Mouse (Mus musculus) midbrain, embryonic 10.5 days (tissue): ENCODE data around the gene Faap100. TPM values are rescaled to one million over a fixed set of nuclear protein-coding genes. Genes with fewer than 3 reads are reported as not detected.
A peak's percentile ranks its signal among the peaks of the same experiment; 100 is the strongest.

Source experiments
- DNase-seq: peaks from one replicate; pipeline ENCODE4 v3.0.0-alpha.2; 2017; ENCODE audit warnings: low spot score
- H3K27ac ChIP-seq: fragments of 300-500 bp; sonication (generic); replicated peaks from 2 replicates; pipeline ENCODE4 v1.5.1; 2016; ENCODE audit warnings: mild to moderate bottlenecking
- H3K27me3 ChIP-seq: fragments of 300-500 bp; sonication (generic); 2 replicates; pipeline ENCODE4 v1.6.1; 2016; ENCODE audit warnings: low read depth, mild to moderate bottlenecking; ENCODE audit not compliant: poor library complexity, severe bottlenecking
- H3K36me3 ChIP-seq: fragments of 300-500 bp; sonication (generic); 2 replicates; pipeline ENCODE4 v1.6.1; 2016; ENCODE audit warnings: mild to moderate bottlenecking, moderate library complexity
- H3K4me1 ChIP-seq: fragments of 300-500 bp; sonication (generic); 2 replicates; pipeline ENCODE4 v1.6.1; 2016
- H3K4me3 ChIP-seq: fragments of 300-500 bp; sonication (generic); 2 replicates; pipeline ENCODE4 v1.5.1; 2016; ENCODE audit warnings: mild to moderate bottlenecking, moderate library complexity
- H3K9me3 ChIP-seq: fragments of 300-500 bp; sonication (generic); replicated peaks from 2 replicates; pipeline ENCODE4 v1.6.1; 2016; ENCODE audit warnings: mild to moderate bottlenecking
- WGBS: fragments of 180-500 bp; shearing (Covaris S2); methylation state at CpG from one replicate; pipeline ENCODE4 v1.1.7; 2016; 5-methylcytosine and 5-hydroxymethylcytosine counted together
- polyA plus RNA-seq: library from polyadenylated mRNA; unstranded; fragments of >200 nt; fragmentation: Nextera tagmentation; extraction: Ambion mirVana; gene quantifications from 2 replicates; pipeline ENCODE4 v1.2.1, GENCODE M21; 2016

Faap100 gene
- polyA plus RNA-seq, 1 experiment from 2014 or later = 34.5 TPM

DNA sequence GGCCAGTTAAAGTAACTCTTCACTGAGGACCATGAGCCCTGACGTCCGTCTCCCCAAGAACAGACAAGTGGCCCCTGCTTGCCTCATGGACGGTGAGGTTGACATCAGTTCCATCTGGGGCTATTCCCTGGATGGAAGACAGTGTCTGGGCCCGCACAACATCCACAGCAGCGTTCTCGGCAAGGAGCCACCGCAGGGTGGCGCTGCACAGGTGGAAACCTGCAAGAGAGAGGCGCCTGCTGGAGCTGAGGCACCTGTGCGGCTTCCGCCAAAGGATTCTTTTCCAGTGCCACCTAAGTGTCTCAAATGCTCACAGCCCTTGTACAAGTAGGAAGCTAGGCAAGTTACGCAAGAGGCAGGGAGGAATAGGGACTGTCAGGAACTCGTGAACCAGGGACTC lies 5.5 kb downstream of the Faap100 start:
- WGBS = 58% methylated on average over 13 of the region's 13 CpGs
- peaks cover 24% of the 10 kb centered on the region for H3K4me1 ChIP-seq
- H3K9me3 ChIP-seq = no peaks in the 10 kb centered on the region
- peaks cover 86% of the 10 kb centered on the region for H3K36me3 ChIP-seq
- no peaks in the 10 kb centered on the region for H3K27me3 ChIP-seq
- DNase-seq = no peak
- H3K27ac ChIP-seq = no peak overlapping the region
- no peak overlapping the region for H3K4me3 ChIP-seq

GRCm38 (mm10) chr11:120369656-120370055 lies 8.9 kb downstream of the Faap100 start:
- WGBS = 42% methylated on average over 8 of the region's 8 CpGs
- peak; percentile 64 for DNase-seq
- Histone ChIP-seq H3K27ac (peak overlapping the region; percentile 79), H3K9me3 (no peaks in the 10 kb centered on the region), H3K4me3 (peak overlapping the region; percentile 29; the same call in 1 of the 2 replicates), H3K27me3 (no peaks in the 10 kb centered on the region), H3K36me3 (peaks cover 59% of the 10 kb centered on the region), H3K4me1 (peaks cover 31% of the 10 kb centered on the region)

DNA sequence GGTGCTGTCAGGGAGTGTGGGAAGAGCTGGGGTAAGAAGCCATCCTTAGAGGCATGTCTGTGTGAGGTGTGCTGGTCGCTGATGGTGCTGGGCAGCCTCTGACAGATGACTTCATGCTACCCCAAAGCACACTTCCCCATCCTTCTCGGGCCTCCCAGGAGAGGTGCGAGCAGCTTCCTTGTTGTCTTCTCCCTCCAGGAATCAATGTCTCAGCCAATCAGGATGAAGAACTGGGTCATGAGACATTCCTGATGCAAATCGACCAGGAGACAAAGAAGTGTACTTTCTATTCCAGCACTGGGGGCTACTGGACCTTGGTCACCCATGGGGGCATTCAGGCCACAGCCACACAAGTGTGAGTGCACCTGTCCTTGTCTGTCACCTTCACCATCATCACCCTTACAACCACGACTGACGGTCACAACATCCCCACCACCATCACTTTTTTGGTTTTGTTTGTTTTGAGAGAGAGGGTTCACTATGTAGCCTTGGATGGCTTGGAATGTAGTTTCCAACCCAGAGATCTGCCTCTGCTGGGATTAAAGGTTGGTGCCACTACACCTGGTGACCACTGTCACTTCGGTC lies 12.0 kb downstream of the Faap100 start:
- Histone ChIP-seq H3K36me3 (peaks cover 28% of the 10 kb centered on the region), H3K4me3 (no peak overlapping the region), H3K27me3 (no peaks in the 10 kb centered on the region), H3K27ac (peak overlapping the region; percentile 49), H3K4me1 (peaks cover 39% of the 10 kb centered on the region), H3K9me3 (no peaks in the 10 kb centered on the region)
- no peak for DNase-seq
- 34% methylated on average over 7 of the region's 7 CpGs for whole genome bisulfite sequencing

DNA sequence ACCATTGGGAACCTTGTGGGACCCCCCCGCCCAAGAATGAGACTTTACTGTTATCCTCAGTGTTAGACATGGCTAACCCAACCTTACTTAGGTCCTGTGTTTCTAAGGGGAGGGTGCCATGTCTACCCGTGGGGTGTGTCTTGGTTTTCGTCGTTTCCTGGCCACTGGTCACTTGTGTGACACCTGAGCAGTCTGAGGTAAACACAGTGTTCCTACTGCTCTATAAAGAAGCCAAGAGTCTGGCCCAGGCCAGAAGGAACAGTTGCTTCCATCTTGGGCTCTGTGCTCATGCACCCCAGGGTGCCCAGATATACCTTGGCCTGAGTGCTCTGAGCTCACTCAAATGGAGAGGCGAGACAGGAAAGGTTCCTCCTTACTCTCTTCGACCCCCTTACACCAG lies 15.7 kb downstream of the Faap100 start:
- no peaks in the 10 kb centered on the region for H3K9me3 ChIP-seq
- H3K4me1 ChIP-seq = peaks cover 58% of the 10 kb centered on the region
- no peaks in the 10 kb centered on the region for H3K36me3 ChIP-seq
- no peak for DNase-seq
- H3K27ac ChIP-seq = no peak overlapping the region
- H3K4me3 ChIP-seq = no peak overlapping the region
- no peaks in the 10 kb centered on the region for H3K27me3 ChIP-seq
- 85% methylated on average over 6 of the region's 6 CpGs for WGBS

DNA sequence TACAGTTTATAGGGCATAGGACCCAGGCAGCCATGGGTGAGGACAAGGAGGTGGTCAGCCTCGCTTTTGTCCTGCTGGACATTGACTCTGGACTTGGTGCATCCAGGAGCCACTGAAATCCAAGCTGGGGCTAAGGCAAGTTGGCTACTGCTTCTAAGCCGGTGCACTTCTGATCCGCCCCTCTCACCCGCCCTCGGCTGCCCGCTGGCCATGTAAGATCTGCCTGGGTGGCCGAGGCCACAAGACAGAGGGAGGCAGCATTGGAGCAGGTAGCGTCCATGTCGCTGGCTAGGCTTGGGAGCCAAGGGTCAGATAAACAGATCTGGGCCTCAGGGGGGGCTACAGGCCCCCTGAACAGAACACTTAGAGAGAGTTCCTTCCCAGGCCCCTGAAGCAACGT lies 17.3 kb downstream of the Faap100 start, which contains the start of gene Fscn2:
Gene Fscn2 (plus strand): TSS at position 240 of the 400 bp plus-strand sequence.
- 67% methylated on average over 10 of the region's 10 CpGs for WGBS
- no peaks in the 10 kb centered on the region for H3K36me3 ChIP-seq
- peaks cover 49% of the 10 kb centered on the region for H3K4me1 ChIP-seq
- peak within 1 kb of the TSS; percentile 53 for H3K27ac ChIP-seq
- no peaks in the 10 kb centered on the region for H3K27me3 ChIP-seq
- no peaks in the 10 kb centered on the region for H3K9me3 ChIP-seq
- no peak for DNase-seq
- H3K4me3 ChIP-seq = peak within 1 kb of the TSS; percentile 4; the same call in 1 of the 2 replicates

DNA sequence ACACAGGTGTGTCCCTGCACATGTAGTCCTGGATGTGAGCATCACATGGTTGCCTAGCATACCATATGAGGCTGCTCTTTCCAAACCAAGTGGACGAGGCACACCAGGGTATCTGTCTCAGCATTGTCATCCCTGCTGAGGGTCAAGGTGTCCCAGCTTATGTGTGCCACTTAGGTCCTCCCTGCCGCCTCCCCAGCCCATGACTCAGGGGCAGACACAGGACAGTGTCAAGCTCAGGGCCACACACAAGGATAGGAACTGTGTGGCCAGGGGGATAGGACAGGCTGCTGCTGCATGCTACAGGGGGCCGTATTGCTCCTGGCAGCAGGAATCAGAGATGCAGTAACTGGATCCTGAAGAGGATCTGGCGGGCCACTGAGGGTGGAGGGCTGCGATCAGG lies 17.8 kb downstream of the Faap100 start:
- 87% methylated on average over 5 of the region's 5 CpGs for WGBS
- DNase-seq = no peak
- Histone ChIP-seq H3K4me1 (peaks cover 44% of the 10 kb centered on the region), H3K27ac (peak overlapping the region; percentile 53), H3K4me3 (0 out of 2 replicates have a peak overlapping the region, but pooled peaks have one; percentile 4), H3K36me3 (no peaks in the 10 kb centered on the region), H3K27me3 (no peaks in the 10 kb centered on the region), H3K9me3 (no peaks in the 10 kb centered on the region)

- no peaks in the 10 kb centered on the region for H3K9me3 ChIP-seq
- H3K4me1 ChIP-seq = peaks cover 42% of the 10 kb centered on the region
- H3K4me3 ChIP-seq = no peak overlapping the region
- WGBS = 74% methylated on average over 8 of the region's 8 CpGs
- DNase-seq = no peak
- H3K36me3 ChIP-seq = no peaks in the 10 kb centered on the region
- H3K27me3 ChIP-seq = no peaks in the 10 kb centered on the region
- H3K27ac ChIP-seq = 0 out of 2 replicates have a peak overlapping the region, but pooled peaks have one; percentile 53
These were observed 18.5 kb downstream of the Faap100 start for GRCm38 (mm10) chr11:120360062-120360461.

DNA sequence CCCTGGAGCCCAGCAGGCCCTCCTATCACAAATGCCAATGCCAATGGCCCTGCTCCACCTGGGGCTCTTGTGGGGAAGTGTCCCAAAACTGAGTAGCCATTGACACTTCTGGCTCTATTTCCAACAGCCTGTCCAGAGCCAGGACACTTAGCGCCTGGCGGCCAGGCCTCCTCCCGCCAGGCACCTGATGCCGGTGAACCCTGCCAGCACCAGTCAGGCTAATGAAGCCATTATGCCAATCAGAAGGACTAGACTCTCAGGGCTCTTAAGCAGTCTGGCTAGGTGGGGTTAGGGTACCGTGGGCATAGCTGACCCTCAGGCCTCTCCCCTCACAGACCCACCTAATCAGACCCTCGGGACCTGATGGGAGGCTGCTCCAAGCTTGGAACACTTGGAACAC lies 19.2 kb downstream of the Faap100 start:
- Histone ChIP-seq H3K4me1 (peaks cover 42% of the 10 kb centered on the region), H3K27ac (peak overlapping the region; percentile 38; the same call in 1 of the 2 replicates), H3K9me3 (no peaks in the 10 kb centered on the region), H3K27me3 (no peaks in the 10 kb centered on the region), H3K36me3 (no peaks in the 10 kb centered on the region), H3K4me3 (no peak overlapping the region)
- 89% methylated on average over 6 of the region's 6 CpGs for WGBS
- DNase-seq = no peak

GRCm38 (mm10) chr11:120357791-120358401 lies 20.7 kb downstream of the Faap100 start:
- Histone ChIP-seq H3K4me3 (peak overlapping the region; percentile 16), H3K4me1 (peaks cover 53% of the 10 kb centered on the region), H3K27ac (peak overlapping the region; percentile 82), H3K9me3 (no peaks in the 10 kb centered on the region), H3K36me3 (no peaks in the 10 kb centered on the region), H3K27me3 (peaks cover 1% of the 10 kb centered on the region; the same call in 1 of the 2 replicates)
- DNase-seq = peak; percentile 62
- 27% methylated on average over 10 of the region's 10 CpGs for WGBS

DNA sequence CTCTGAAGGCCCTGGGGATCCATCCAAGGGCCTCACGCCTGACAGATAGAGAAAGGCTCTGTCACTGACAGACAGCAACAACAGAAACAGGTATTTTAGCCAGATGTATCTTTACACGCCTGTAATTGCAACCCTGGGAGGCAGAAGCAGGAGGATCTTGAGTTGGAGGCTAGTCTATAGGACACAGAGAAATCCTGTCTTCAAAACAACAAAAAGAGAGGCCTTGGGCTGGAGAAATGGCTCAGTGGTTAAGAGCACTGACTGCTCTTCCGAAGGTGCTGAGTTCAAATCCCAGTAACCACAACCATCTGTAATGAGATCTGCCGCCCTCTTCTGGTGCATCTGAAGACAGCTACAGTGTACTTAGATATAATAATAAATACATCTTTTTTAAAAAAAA lies 21.7 kb downstream of the Faap100 start:
- H3K27me3 ChIP-seq = peaks cover 6% of the 10 kb centered on the region; the same call in 1 of the 2 replicates
- no peak for DNase-seq
- H3K4me3 ChIP-seq = no peak overlapping the region
- peaks cover 53% of the 10 kb centered on the region for H3K4me1 ChIP-seq
- no peak overlapping the region for H3K27ac ChIP-seq
- H3K36me3 ChIP-seq = no peaks in the 10 kb centered on the region
- no peaks in the 10 kb centered on the region for H3K9me3 ChIP-seq
- 91% methylated on average over 4 of the region's 4 CpGs for WGBS

DNA sequence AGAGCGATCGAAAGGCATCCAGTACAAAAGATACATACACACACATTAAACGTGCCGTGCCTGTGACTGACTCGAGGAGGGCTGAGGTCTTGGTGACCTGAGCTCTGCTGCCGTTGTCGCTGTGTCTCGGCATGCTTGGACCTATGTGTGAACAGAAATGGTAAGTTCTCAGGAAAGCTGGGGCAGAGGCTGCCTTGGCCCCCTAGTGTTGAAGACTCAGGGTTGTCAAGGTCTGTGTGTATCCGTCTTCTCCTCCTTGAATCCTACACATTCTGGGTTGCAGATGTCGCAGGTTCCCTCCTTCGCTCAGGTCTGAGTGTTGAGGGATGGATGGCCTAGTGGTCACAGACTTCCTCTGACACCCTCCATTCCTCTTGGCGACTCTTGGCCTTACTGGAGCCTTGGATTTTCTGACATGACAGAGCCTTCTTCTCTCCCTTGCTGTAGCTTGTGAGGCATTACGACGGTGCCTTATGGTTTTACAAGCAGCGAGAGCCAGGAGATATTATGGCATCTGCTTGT lies 22.2 kb downstream of the Faap100 start:
- peaks cover 6% of the 10 kb centered on the region; the same call in 1 of the 2 replicates for H3K27me3 ChIP-seq
- peaks cover 49% of the 10 kb centered on the region for H3K4me1 ChIP-seq
- H3K36me3 ChIP-seq = no peaks in the 10 kb centered on the region
- DNase-seq = no peak
- no peaks in the 10 kb centered on the region for H3K9me3 ChIP-seq
- H3K4me3 ChIP-seq = no peak overlapping the region
- 88% methylated on average over 15 of the region's 15 CpGs for WGBS
- H3K27ac ChIP-seq = no peak overlapping the region

- no peaks in the 10 kb centered on the region for H3K9me3 ChIP-seq
- no peaks in the 10 kb centered on the region for H3K36me3 ChIP-seq
- H3K4me1 ChIP-seq = peaks cover 49% of the 10 kb centered on the region
- WGBS = 79% methylated on average over 5 of the region's 5 CpGs
- no peak for DNase-seq
- peaks cover 6% of the 10 kb centered on the region; the same call in 1 of the 2 replicates for H3K27me3 ChIP-seq
- no peak overlapping the region for H3K27ac ChIP-seq
- H3K4me3 ChIP-seq = no peak overlapping the region
These were observed 23.1 kb downstream of the Faap100 start for GRCm38 (mm10) chr11:120355277-120356039.
